Mouse (Mus musculus) cortical plate, adult 2 months (tissue): ENCODE results near the gene Akr1b10.

Experiments used
- CTCF ChIP-seq: fragments of 200-500 bp; IDR thresholded peaks from 2 replicates; pipeline ENCODE4 v1.5.1; 2011; ENCODE audit warnings: mild to moderate bottlenecking, control low read depth, low read length; ENCODE audit not compliant: insufficient read depth; ENCODE audit errors: extremely low read depth
- POLR2A ChIP-seq: fragments of 200-500 bp; IDR thresholded peaks from 2 replicates; pipeline ENCODE4 v1.6.1; 2011; ENCODE audit warnings: mild to moderate bottlenecking, low read length, control low read depth; ENCODE audit not compliant: insufficient read depth; ENCODE audit errors: extremely low read depth

DNA sequence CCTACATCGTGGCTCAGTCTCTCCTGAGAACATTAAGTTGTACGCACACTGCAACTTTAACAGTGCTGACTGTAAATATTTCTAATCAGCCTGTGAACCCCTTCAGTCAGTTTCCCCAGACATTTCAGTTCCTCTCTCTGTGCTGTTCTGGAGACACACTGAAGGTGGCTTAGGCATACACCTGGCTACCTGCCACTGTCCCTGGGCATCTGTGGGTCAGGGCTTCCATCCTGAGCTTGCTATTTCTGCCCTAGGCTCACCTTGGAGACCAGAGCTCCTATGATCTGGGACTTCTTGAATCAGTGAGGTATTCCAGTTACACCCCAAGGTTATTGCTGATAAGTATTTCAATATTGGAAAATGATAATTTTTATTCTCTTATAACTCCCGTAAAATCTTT is 31.6 kb upstream of the Akr1b10 start:
- TF ChIP-seq POLR2A (no peak), CTCF (no peak)
